Mouse (Mus musculus) kidney, adult 18-20 months (tissue): ENCODE data around the gene Klhl15.

Experiments used
- DNase-seq: peaks from one replicate; pipeline ENCODE4 v3.0.0; 2021

Klhl15 gene

DNA sequence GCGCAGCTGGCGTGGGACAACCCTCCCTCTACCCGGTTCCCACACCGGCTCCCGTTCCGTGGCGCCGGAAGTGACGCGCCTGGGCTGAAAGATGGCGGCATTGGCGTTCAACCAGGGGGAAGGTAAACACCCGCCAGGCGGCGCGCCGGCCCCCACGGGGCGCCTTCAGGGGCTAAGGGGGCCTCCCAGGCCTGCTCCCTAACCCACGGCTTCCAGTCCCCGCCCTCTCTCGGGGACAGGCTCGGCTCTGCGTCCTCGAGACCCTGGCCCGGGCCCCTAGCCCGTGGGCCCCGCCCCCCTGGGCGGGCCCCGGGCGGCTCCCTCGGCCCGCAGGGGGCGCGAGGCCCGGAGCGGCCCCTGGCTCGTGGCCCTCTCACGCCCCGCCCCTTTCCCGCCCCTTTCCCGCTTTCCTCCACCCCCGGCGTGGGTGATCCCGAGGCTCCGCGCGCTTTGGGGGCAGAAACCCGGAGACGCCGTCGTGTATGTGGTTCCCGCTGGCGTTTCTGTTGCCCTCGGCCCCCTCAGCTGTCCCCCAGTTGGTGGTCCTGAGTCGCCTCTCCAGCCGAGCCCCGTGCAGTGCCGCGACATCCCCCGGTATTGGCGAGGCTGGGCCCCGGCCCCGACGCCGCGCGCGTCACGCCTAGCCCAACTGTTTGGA, at the start of gene Klhl15:
Klhl15 (plus strand) TSS at position 68 of the 658 bp plus-strand sequence.
- DNase-seq: peak; percentile 88

DNA sequence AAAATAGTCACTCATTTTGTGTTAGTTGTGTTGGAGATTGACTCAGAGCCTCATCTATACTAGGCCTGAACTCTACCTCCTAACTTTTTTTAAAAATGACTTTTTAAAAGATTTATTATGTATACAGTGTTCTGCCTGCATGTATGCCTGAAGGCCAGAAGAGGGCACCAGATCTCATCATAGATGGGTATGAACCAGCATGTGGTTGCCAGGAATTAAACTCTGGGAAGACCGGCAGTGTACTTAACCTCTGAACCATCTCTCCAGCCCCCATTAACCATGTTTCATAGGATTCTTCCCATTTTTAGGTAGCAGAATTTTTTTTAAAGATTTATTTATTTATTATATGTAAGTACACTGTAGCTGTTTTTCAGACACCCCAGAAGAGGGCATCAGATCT, 49.2 kb upstream of the Klhl15 start:
- no peak for DNase-seq

DNA sequence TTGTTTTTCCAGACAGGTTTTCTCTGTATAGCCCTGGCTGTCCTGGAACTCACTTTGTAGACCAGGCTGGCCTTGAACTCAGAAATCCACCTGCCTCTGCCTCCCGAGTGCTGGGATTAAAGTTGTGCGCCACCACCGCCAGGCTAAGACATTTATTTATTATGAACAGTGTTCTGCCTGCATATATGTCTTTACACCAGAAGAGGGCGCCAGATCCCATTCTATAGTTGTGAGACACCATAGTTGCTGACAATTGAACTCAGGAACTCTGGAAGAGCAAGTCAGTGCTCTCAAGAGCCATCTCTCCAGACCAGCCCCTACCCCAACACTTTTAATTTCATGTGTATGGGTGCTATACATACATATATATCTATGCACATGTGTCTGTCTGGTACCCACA, 40.5 kb upstream of the Klhl15 start:
- peak; percentile 25 for DNase-seq

DNA sequence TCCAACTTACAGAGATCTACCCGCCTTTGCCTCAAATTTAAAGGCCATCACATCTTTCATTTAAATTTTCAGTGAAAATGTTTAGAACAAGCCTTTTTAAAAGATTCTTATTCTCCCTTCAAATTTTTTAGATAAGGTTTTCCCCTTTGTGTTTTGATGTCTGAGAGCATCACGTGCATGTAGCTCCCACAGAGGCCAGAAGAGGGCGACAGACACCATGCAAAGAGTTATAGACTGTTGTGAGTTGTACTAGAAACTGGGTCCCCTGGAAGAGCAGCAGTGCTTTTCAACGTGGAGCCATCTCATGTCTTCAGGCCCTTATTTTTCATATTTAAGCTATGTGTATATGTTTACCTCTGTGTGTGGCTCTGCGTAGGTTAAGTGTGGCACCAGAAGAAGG, 36.6 kb upstream of the Klhl15 start:
- DNase-seq: peak; percentile 69

- no peak for DNase-seq
Observed at GRCm38 (mm10) chrX:94212264-94212596, 22.2 kb upstream of the Klhl15 start.

GRCm38 (mm10) chrX:94212597-94213321, 21.6 kb upstream of the Klhl15 start, which contains the start of gene Eif2s3x:
Gene Eif2s3x, minus strand, starts transcription at chrX:94212862.
- peak; percentile 94 for DNase-seq

GRCm38 (mm10) chrX:94213384-94213783, 21.0 kb upstream of the Klhl15 start:
- no peak for DNase-seq

- no peak for DNase-seq
Observed at GRCm38 (mm10) chrX:94233432-94233831, 967 bp upstream of the Klhl15 start.

DNA sequence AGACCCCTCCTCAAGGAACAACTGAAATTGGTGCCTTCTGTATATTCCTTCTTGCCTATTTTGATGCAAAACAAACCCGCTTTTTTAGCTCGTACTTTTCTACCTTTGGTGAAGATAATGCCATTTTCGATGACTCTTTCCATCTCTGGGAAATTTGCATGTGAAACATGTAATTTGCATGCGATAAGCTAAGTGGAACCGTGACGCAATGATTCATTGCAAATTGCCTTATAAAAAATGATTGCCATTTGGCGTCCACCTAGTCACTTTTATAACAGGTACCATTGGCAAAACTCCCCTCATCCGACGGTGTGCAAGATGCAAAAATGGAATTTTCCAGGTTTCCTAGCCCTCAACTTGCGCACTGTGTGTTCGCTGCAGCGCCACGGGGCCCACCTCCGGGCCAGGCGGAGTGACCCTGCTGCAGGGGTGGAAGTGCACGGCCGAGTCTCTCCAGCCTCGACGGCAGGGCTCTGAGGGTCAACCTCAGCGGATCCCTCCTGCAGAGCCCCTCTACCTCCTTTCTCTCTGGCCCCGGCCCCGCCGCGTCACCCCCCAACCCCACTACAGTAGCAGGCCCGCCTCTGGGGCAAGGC, 365 bp upstream of the Klhl15 start:
- no peak for DNase-seq

DNA sequence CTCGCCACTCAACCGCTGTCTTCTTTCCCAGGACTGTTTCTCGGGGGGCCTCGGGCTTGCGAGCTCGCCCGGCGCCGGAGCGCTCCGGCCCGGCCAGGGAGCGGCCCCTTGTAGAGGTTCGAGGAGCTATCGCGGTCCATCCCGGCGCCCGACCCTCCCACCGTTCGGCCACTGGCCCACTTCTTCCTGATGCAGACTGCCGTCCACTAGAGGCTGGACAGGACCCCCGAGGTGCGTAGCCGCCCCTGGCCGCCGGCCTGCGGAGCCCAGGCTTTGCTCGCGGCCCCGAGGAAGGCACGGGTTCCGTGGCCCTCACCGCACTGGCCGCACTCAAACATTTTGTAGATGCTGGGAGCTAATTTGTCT, 774 bp downstream of the Klhl15 start:
- DNase-seq: no peak

DNA sequence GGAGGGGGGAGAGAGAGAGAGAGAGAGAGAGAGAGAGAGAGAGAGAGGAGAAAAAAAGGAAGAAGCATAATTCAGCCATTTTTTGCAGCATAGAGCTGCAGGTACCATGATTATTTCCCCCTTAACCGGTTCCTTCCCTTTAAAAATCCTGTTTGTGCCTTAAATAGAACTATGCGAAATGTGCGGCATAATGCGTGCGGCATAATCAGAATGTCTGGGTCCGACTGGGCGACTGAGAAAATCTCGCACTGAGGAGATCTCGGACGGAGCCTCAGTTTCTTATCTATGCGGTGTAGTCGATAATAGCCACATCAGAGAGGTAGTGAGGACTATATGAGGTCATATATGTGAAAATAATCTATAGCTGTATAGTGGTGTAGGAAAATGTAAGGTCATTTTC, 1.2 kb downstream of the Klhl15 start:
- DNase-seq: peak; percentile 2

GRCm38 (mm10) chrX:94288923-94289322, 54.5 kb downstream of the Klhl15 start:
- peak; percentile 25 for DNase-seq

GRCm38 (mm10) chrX:94302928-94303327, 68.5 kb downstream of the Klhl15 start:
- no peak for DNase-seq

DNA sequence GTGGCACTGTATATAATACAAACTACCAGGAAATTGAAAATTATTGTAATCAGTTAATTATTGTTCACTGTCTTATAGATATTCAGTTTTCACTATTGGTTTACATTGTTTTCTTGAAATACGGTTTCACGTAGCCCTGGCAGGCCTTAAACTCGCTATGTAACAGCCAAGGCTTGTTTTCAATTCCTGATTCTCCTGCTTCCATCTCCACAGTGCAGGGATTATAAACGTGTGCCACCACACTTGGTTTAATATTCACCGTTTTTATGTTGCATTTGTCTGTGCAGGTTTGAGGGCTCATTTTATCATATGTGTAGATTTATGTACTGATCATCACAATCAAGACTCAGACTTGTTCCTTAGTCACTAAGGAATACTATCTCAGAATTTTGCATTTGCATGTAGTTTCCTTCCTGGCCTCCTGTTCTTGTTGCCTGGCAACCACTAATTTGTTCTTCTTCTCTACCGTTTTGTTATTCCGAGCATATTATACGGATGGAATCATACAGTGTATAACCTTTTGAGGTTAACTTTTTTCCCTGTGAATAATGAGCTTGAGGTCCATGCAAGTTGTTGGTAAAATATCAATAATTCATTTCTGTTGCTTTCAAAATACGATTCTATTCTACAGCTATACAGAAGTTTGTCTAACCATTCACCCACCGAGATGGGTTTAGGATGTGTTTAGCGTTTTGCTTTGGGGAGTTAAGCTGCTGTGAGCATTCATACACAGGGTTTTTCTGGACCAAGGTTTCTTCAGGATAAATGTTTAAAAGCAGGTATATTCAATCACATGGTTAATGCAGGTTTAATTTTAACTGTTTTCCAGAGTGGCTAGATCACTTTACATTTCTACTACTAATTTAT, 86.9 kb downstream of the Klhl15 start:
- no peak for DNase-seq
